Mouse (Mus musculus) heart, embryonic 15.5 days (tissue): ENCODE data around the gene Mettl22. TPM values are rescaled to one million over a fixed set of nuclear protein-coding genes. Genes with fewer than 3 reads are reported as not detected.

Source experiments
- ATAC-seq: fragments of 200-750 bp; cut with Nextera tagmentation; replicated peaks from 2 replicates; pipeline ENCODE4 v1.8.0; 2017; ENCODE audit warnings: low read depth, moderate TSS enrichment; ENCODE audit not compliant: insufficient number of reproducible peaks, insufficient read depth, low FRiP score
- H3K27ac ChIP-seq: fragments of 300-500 bp; sonication (generic); 2 replicates; pipeline ENCODE4 v1.5.1; 2015; ENCODE audit warnings: mild to moderate bottlenecking, inconsistent platforms
- H3K27me3 ChIP-seq: fragments of 300-500 bp; sonication (generic); 2 replicates; pipeline ENCODE4 v1.6.1; 2015; ENCODE audit warnings: inconsistent platforms
- H3K36me3 ChIP-seq: fragments of 300-500 bp; sonication (generic); 2 replicates; pipeline ENCODE4 v1.6.1; 2015; ENCODE audit warnings: mild to moderate bottlenecking, inconsistent platforms
- H3K4me1 ChIP-seq: fragments of 300-500 bp; sonication (generic); replicated peaks from 2 replicates; pipeline ENCODE4 v1.6.1; 2015; ENCODE audit warnings: inconsistent platforms
- H3K4me2 ChIP-seq: fragments of 300-500 bp; sonication (generic); 2 replicates; pipeline ENCODE4 v1.6.1; 2015; ENCODE audit warnings: inconsistent platforms, mild to moderate bottlenecking, moderate library complexity
- H3K4me3 ChIP-seq: fragments of 300-500 bp; sonication (generic); 2 replicates; pipeline ENCODE4 v1.5.1; 2015; ENCODE audit warnings: mild to moderate bottlenecking, inconsistent platforms
- H3K9ac ChIP-seq: fragments of 300-500 bp; sonication (generic); 2 replicates; pipeline ENCODE4 v1.6.1; 2015; ENCODE audit warnings: mild to moderate bottlenecking, inconsistent platforms
- H3K9me3 ChIP-seq: fragments of 300-500 bp; sonication (generic); replicated peaks from 2 replicates; pipeline ENCODE4 v1.6.1; 2016; ENCODE audit warnings: inconsistent platforms
- WGBS: fragments of 180-500 bp; shearing (Covaris S2); methylation state at CpG from one replicate; pipeline ENCODE4 v1.1.7; 2015; ENCODE audit warnings: mixed read lengths; 5-methylcytosine and 5-hydroxymethylcytosine counted together
- polyA plus RNA-seq: library from polyadenylated mRNA; unstranded; fragments of >200 nt; fragmentation: Nextera tagmentation; extraction: Ambion mirVana; gene quantifications from 2 replicates; pipeline ENCODE4 v1.2.1, GENCODE M21; 2015

Mettl22 gene
- polyA plus RNA-seq, result 37.9 TPM in 2 replicates

DNA sequence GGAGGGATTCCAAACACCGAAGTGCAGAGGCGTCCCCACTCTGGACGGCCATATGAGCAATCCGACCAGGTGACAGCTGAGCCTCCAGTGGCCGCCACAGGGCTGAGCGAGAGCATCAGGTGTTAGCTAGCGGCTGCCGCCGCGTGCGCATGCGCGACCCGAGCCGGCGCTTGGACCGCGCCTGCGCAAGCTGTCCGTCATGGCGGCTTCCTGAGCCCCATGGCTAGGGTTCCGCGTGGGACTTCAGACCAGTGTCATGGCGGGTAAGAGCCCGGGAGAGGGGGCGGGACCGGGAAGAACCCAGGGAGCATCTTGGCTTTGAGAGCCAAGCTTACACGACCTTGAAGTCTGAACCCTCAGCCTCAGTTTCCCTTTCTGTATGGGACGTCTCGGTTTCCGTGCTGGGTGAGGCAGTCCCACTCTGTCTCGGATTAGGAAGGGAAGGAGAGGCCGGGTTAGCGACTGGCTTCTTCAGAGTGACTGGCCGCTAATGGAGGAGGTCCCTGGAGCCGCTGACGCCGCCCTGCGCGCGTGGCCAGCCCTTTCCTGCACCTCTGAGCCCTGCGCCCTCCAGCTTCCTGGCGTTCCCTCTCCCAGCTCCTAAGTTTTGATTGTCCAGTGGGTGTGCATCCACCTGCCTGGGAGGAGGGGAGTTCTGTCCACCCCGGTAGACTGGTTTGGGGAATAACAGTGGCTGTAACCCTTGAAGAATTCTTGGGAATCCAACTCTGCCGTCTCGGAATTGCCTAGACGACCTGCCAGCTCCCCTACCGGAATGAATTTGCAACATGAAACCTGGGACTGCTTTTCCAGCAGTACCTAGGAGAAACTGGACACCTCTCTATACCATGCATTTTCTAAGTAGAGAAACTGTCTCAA is at the start of gene Mettl22:
Gene Mettl22, plus strand, starts transcription at position 186 of the 879 bp plus-strand sequence.
- peak within 1 kb of the TSS; percentile 74 for H3K4me3 ChIP-seq
- H3K27me3 ChIP-seq, result no peaks in the 10 kb centered on the region; the same call in 1 of the 2 replicates
- under 1% methylated on average over 48 of the region's 48 CpGs for whole genome bisulfite sequencing
- ATAC-seq, result peak; percentile 98
- H3K36me3 ChIP-seq, result no peaks in the 10 kb centered on the region
- H3K9me3 ChIP-seq, result no peaks in the 10 kb centered on the region
- H3K4me1 ChIP-seq, result peaks cover 4% of the 10 kb centered on the region
- peak within 1 kb of the TSS; percentile 72 for H3K4me2 ChIP-seq
- peak within 1 kb of the TSS; percentile 87 for H3K27ac ChIP-seq
- peak within 1 kb of the TSS; percentile 73 for H3K9ac ChIP-seq

DNA sequence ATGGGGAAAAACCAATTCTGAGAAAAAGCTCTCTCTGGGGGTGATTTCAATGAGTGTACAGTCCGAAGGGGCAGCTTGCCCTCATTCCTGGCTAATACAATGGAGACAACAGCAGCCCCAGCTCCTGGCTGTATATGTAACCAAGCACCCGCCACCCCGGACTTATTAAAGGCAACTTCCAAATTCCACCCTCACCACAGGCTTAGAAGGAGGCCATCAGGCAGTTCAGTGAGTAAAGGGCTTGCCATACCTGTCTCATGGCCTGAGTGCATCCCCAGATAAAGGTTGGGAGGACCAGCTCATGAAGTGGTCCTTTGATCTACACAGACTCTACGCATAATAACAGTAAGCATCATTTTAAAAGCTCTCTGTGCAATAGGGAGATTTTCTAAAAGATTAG is 49.7 kb upstream of the Mettl22 start:
- Histone ChIP-seq H3K27ac (no peak overlapping the region), H3K4me1 (peaks cover 7% of the 10 kb centered on the region), H3K4me3 (no peak overlapping the region), H3K9ac (no peak overlapping the region), H3K4me2 (no peak overlapping the region), H3K9me3 (no peaks in the 10 kb centered on the region), H3K36me3 (no peaks in the 10 kb centered on the region), H3K27me3 (peaks cover 44% of the 10 kb centered on the region)
- ATAC-seq, result no peak
- WGBS, result 78% methylated on average over 4 of the region's 4 CpGs

- Histone ChIP-seq H3K27me3 (peaks cover 63% of the 10 kb centered on the region), H3K4me3 (no peak overlapping the region), H3K36me3 (no peaks in the 10 kb centered on the region), H3K4me1 (peaks cover 7% of the 10 kb centered on the region), H3K9ac (no peak overlapping the region), H3K9me3 (no peaks in the 10 kb centered on the region), H3K27ac (no peak overlapping the region), H3K4me2 (no peak overlapping the region)
- ATAC-seq, result no peak
- 34% methylated on average over 7 of the region's 7 CpGs for WGBS
These were observed 46.9 kb upstream of the Mettl22 start for GRCm38 (mm10) chr16:8423626-8424114.

DNA sequence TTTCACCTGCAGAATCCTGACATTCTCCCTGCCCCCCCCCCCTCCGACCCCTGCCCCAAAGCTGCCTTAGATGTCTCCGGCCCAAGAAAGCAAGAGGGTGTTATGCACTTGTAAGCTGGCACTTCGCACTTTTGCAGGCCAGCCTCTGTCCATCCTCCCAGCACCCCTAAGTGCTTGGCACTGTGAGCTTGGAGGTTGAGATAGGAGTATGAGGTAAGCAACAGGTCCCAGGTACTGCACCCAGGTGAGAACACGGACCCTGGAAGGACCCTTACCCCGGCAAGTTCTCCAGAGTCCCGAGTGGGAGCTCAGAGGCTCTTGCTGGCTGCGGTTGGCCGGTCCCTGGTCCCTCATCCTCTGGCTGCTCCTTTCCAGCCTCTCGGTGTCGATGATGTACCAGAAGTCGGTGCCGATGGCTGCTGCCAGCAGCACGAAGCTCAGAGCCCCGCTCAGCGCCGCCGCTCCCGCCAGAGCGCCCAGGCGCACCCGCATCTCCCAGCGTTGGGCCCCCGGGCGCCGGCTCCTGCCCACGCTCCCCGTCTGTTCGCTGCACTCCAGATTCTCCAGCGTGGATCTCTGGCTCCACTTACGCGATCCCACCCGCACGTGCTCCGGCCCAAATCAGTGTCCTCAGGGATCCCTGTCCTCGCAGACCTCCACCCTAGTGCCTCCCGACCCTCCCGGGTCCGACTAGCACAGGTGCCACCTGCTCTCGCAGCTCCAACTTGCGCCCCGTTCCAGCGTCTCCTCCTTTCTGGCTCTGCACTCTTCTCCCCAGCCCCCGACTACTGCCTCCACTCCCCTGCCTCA is 46.2 kb upstream of the Mettl22 start:
- no peaks in the 10 kb centered on the region for H3K9me3 ChIP-seq
- peak overlapping the region; percentile 61 for H3K4me2 ChIP-seq
- H3K4me3 ChIP-seq, result peak overlapping the region; percentile 37
- H3K4me1 ChIP-seq, result peaks cover 7% of the 10 kb centered on the region
- ATAC-seq, result 0 out of 2 replicates have a peak, but pooled peaks have one; percentile 22
- peaks cover 63% of the 10 kb centered on the region for H3K27me3 ChIP-seq
- H3K27ac ChIP-seq, result no peak overlapping the region
- H3K36me3 ChIP-seq, result no peaks in the 10 kb centered on the region
- WGBS, result 5% methylated on average over 43 of the region's 43 CpGs
- no peak overlapping the region for H3K9ac ChIP-seq

DNA sequence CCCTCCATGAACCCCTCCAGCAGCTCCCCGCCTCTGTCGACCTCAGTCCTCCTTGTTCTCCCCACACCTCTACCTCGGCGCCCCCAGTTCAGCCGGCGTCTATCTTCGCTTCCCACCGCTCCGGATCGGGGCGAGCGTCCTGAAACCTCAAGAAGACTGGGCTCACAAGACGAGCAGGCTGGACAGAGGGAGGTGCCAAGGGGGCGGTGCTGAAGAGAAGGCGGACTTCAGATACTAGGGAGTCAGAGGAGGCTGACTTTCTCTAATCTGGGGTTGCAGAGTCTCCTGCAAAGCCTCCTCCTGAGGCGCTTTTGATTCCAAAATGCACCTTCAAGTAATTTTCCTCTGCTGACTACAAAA is 45.6 kb upstream of the Mettl22 start, which contains the start of gene Tmem114:
Gene Tmem114, minus strand, starts transcription at position 166 of the 360 bp plus-strand sequence.
- Histone ChIP-seq H3K27me3 (peaks cover 63% of the 10 kb centered on the region), H3K4me1 (peaks cover 7% of the 10 kb centered on the region), H3K36me3 (no peaks in the 10 kb centered on the region), H3K27ac (no peak within 1 kb of the TSS), H3K9me3 (no peaks in the 10 kb centered on the region), H3K9ac (no peak within 1 kb of the TSS), H3K4me3 (peak within 1 kb of the TSS; percentile 37), H3K4me2 (peak within 1 kb of the TSS; percentile 61)
- ATAC-seq, result no peak
- WGBS, result 2% methylated on average over 16 of the region's 16 CpGs

GRCm38 (mm10) chr16:8425736-8426135 is 44.9 kb upstream of the Mettl22 start:
- Histone ChIP-seq H3K27ac (no peak overlapping the region), H3K9me3 (no peaks in the 10 kb centered on the region), H3K4me2 (no peak overlapping the region), H3K36me3 (no peaks in the 10 kb centered on the region), H3K4me3 (no peak overlapping the region), H3K4me1 (peaks cover 7% of the 10 kb centered on the region), H3K9ac (no peak overlapping the region), H3K27me3 (peaks cover 63% of the 10 kb centered on the region)
- ATAC-seq, result no peak
- 73% methylated on average over 5 of the region's 5 CpGs for WGBS

DNA sequence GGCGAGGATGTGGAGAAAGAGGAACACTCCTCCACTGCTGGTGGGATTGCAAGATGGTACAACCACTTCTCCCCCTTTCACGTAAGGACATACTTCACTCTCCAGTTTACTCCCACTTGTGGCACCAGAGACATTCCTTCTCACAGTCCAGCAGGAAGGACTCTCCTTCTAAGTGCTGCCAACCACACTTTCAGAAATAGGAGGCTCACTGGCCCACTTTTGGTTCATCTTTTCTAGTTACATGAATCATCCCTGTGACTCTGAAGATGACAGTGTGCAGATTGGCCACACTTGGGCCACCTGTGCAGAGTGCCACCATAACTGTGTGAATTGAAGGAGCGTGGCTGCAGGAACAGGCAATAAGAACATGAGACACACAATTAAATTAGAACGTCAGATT is 41.1 kb upstream of the Mettl22 start:
- Histone ChIP-seq H3K27me3 (peaks cover 32% of the 10 kb centered on the region), H3K4me1 (peaks cover 4% of the 10 kb centered on the region), H3K36me3 (no peaks in the 10 kb centered on the region), H3K4me3 (no peak overlapping the region), H3K27ac (no peak overlapping the region), H3K9me3 (no peaks in the 10 kb centered on the region), H3K9ac (no peak overlapping the region), H3K4me2 (no peak overlapping the region)
- ATAC-seq, result no peak
- 67% methylated on average over 4 of the region's 4 CpGs for WGBS

GRCm38 (mm10) chr16:8432616-8433015 is 38.0 kb upstream of the Mettl22 start:
- ATAC-seq, result no peak
- WGBS, result 71% methylated on average over 3 of the region's 3 CpGs
- Histone ChIP-seq H3K4me1 (no peaks in the 10 kb centered on the region), H3K27ac (no peak overlapping the region), H3K9ac (no peak overlapping the region), H3K36me3 (no peaks in the 10 kb centered on the region), H3K4me3 (no peak overlapping the region), H3K9me3 (no peaks in the 10 kb centered on the region), H3K4me2 (no peak overlapping the region), H3K27me3 (peaks cover under 1% of the 10 kb centered on the region)

- Histone ChIP-seq H3K4me1 (no peaks in the 10 kb centered on the region), H3K9me3 (no peaks in the 10 kb centered on the region), H3K27me3 (peaks cover 4% of the 10 kb centered on the region; the same call in 1 of the 2 replicates), H3K36me3 (no peaks in the 10 kb centered on the region), H3K4me3 (no peak overlapping the region), H3K4me2 (no peak overlapping the region), H3K27ac (no peak overlapping the region), H3K9ac (no peak overlapping the region)
- WGBS, result 78% methylated on average over 7 of the region's 7 CpGs
- ATAC-seq, result no peak
These were observed 25.7 kb upstream of the Mettl22 start for GRCm38 (mm10) chr16:8444911-8445310.

DNA sequence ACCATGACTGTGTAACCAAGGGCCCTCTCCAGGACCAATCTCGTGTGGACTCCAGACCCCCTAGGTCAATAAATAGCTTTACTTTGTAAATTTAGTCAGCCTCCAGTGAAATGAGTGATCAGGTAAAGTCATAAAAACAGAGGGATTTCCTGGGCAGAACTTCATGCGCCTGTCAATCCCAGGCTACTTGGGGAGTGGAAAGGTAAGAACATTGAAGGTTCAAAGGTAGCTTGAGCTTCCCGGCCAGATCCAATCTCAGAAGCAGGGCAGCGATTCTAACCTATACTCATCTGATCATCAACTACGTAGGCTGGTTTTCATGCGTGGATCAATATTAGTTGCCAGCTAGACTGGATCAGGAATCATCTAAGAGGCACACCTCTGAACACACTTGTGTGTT is 24.3 kb upstream of the Mettl22 start:
- no peak for ATAC-seq
- H3K4me1 ChIP-seq, result no peaks in the 10 kb centered on the region
- no peak overlapping the region for H3K4me2 ChIP-seq
- 78% methylated on average over 6 of the region's 6 CpGs for WGBS
- H3K36me3 ChIP-seq, result no peaks in the 10 kb centered on the region
- no peak overlapping the region for H3K9ac ChIP-seq
- H3K27ac ChIP-seq, result no peak overlapping the region
- H3K4me3 ChIP-seq, result no peak overlapping the region
- no peaks in the 10 kb centered on the region for H3K9me3 ChIP-seq
- H3K27me3 ChIP-seq, result peaks cover 4% of the 10 kb centered on the region; the same call in 1 of the 2 replicates

- H3K36me3 ChIP-seq, result no peaks in the 10 kb centered on the region
- ATAC-seq, result no peak
- peaks cover 9% of the 10 kb centered on the region; the same call in 1 of the 2 replicates for H3K27me3 ChIP-seq
- no peak overlapping the region for H3K4me2 ChIP-seq
- H3K9me3 ChIP-seq, result no peaks in the 10 kb centered on the region
- no peak overlapping the region for H3K4me3 ChIP-seq
- no peak overlapping the region for H3K9ac ChIP-seq
- no peaks in the 10 kb centered on the region for H3K4me1 ChIP-seq
- WGBS, result 83% methylated on average over 2 of the region's 2 CpGs
- H3K27ac ChIP-seq, result no peak overlapping the region
These were observed 17.3 kb upstream of the Mettl22 start for GRCm38 (mm10) chr16:8453301-8453700.
